Mouse (Mus musculus): ENCODE data around the gene Irgc1. TPM values are rescaled to one million over a fixed set of nuclear protein-coding genes. Genes with fewer than 3 reads are reported as not detected.
"Not testable (repeated sequence)": the region's sequence is repeated elsewhere in the genome, so short reads cannot be mapped to it uniquely, and the experiment has no call there.

Irgc1 gene
- polyA plus RNA-seq, 2 experiments from 2014 or later: 0.35 to 0.56 TPM

GRCm38 (mm10) chr7:24431713-24432112 lies 20.4 kb downstream of the Irgc1 start:
- no peak for ATAC-seq

- peak; percentile 86 for ATAC-seq
Observed at GRCm38 (mm10) chr7:24430551-24431345, 21.3 kb downstream of the Irgc1 start.

- no peak for ATAC-seq
Observed at GRCm38 (mm10) chr7:24429413-24430112, 22.5 kb downstream of the Irgc1 start.

GRCm38 (mm10) chr7:24428725-24429124 lies 23.4 kb downstream of the Irgc1 start:
- ATAC-seq: no peak

GRCm38 (mm10) chr7:24427168-24427567 lies 24.9 kb downstream of the Irgc1 start:
- no peak for ATAC-seq

- ATAC-seq: no peak
Observed at GRCm38 (mm10) chr7:24425919-24426318, 26.2 kb downstream of the Irgc1 start.

- no peak for ATAC-seq
Observed at GRCm38 (mm10) chr7:24423956-24424732, 28.0 kb downstream of the Irgc1 start.

- ATAC-seq: no peak
Observed at GRCm38 (mm10) chr7:24423107-24423763, 28.9 kb downstream of the Irgc1 start.

GRCm38 (mm10) chr7:24422251-24422650 lies 29.8 kb downstream of the Irgc1 start:
- no peak for ATAC-seq

- ATAC-seq: no peak
Observed at GRCm38 (mm10) chr7:24421648-24422047, 30.4 kb downstream of the Irgc1 start.

GRCm38 (mm10) chr7:24419579-24419978 lies 32.5 kb downstream of the Irgc1 start:
- ATAC-seq: no peak

GRCm38 (mm10) chr7:24415261-24415660 lies 36.8 kb downstream of the Irgc1 start:
- no peak for ATAC-seq

- ATAC-seq: peak; percentile 96
Observed at GRCm38 (mm10) chr7:24413630-24414029, 38.5 kb downstream of the Irgc1 start.

GRCm38 (mm10) chr7:24410831-24411230 lies 41.3 kb downstream of the Irgc1 start:
- no peak for ATAC-seq

- ATAC-seq: no peak
Observed at GRCm38 (mm10) chr7:24410123-24410522, 42.0 kb downstream of the Irgc1 start.

GRCm38 (mm10) chr7:24408186-24408585 lies 43.9 kb downstream of the Irgc1 start:
- ATAC-seq: no peak

- peak; percentile 86 for ATAC-seq
Observed at GRCm38 (mm10) chr7:24406528-24407344, 45.4 kb downstream of the Irgc1 start.

GRCm38 (mm10) chr7:24405649-24406048 lies 46.4 kb downstream of the Irgc1 start:
- ATAC-seq: no peak

- ATAC-seq: no peak
Observed at GRCm38 (mm10) chr7:24402851-24403250, 49.2 kb downstream of the Irgc1 start.

GRCm38 (mm10) chr7:24400489-24400888 lies 51.6 kb downstream of the Irgc1 start:
- not testable (repeated sequence) for ATAC-seq

- no peak for ATAC-seq
Observed at GRCm38 (mm10) chr7:24400082-24400452, 52.0 kb downstream of the Irgc1 start.

Data from CD4-positive, CD25-positive, alpha-beta regulatory T cell, adult 4 months (primary cell).